Mouse (Mus musculus): Measurements from ENCODE around the gene Rplp1.

Rplp1 gene

GRCm38 (mm10) chr9:61914203-61914916, at the start of gene Rplp1:
Gene Rplp1, minus strand, starts transcription at chr9:61914542.
- peak; percentile 93 for DNase-seq (ENCODE audit: extremely low read depth, insufficient read length, low spot score)

- DNase-seq (ENCODE audit: extremely low read depth, insufficient read length, low spot score): no peak
Measured at GRCm38 (mm10) chr9:61963356-61963755, 49.0 kb upstream of the Rplp1 start.

GRCm38 (mm10) chr9:61961181-61961580, 46.8 kb upstream of the Rplp1 start:
- no peak for DNase-seq (ENCODE audit: extremely low read depth, insufficient read length, low spot score)

GRCm38 (mm10) chr9:61960753-61961152, 46.4 kb upstream of the Rplp1 start:
- no peak for DNase-seq (ENCODE audit: extremely low read depth, insufficient read length, low spot score)

DNA sequence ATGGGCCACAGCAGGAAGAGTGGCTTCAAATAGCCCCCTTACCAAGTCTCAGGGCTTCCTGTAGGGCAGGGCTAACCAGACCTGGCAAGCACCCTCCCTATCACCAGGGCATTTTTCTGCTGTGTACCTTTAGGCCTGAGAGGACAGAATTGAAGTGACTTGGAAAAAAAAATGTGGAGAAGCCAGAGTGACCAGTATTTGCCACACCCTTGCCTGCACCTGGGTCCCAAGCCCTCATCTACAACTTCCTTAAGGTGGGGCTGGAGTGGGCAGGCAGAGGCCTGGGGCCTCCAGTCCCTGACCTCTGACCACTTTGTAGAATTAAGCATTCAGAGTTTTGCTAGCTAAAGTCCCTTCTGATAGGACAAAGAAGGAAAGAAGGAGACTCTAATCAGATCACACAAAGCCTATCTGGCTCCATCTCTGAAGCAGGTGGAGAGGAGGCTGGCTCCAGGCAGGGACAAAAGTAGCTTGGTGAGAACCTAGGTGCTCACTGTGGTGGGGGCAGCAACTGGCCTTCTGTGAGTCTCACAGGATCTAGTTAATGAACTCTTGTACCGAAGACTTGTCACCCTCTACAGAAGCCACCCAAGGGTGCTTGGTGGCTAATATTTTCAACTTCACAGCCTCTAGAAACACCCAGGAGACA, 45.7 kb upstream of the Rplp1 start:
- DNase-seq (ENCODE audit: extremely low read depth, insufficient read length, low spot score): no peak

- DNase-seq (ENCODE audit: extremely low read depth, insufficient read length, low spot score): no peak
Measured at GRCm38 (mm10) chr9:61954707-61955106, 40.4 kb upstream of the Rplp1 start.

DNA sequence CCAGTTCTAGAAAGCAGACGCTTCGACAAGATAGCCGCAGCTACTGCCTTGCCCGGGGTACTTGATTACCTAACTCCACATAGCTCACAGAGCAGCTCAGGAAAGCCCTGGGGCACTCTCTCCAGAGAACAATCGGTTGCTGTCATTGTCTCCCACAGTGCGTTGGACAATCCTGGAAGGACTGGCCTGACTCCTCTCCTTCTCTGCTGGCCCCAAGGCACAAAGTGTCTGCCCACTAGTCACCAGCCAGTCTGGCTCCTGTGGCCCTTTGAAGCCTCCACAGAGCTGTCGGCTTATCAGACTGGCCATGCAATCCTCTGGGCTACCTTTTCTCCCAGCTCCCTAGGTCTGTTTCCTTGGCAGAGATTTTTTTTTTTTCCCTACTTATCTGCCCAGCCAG, 37.9 kb upstream of the Rplp1 start:
- no peak for DNase-seq (ENCODE audit: extremely low read depth, insufficient read length, low spot score)

DNA sequence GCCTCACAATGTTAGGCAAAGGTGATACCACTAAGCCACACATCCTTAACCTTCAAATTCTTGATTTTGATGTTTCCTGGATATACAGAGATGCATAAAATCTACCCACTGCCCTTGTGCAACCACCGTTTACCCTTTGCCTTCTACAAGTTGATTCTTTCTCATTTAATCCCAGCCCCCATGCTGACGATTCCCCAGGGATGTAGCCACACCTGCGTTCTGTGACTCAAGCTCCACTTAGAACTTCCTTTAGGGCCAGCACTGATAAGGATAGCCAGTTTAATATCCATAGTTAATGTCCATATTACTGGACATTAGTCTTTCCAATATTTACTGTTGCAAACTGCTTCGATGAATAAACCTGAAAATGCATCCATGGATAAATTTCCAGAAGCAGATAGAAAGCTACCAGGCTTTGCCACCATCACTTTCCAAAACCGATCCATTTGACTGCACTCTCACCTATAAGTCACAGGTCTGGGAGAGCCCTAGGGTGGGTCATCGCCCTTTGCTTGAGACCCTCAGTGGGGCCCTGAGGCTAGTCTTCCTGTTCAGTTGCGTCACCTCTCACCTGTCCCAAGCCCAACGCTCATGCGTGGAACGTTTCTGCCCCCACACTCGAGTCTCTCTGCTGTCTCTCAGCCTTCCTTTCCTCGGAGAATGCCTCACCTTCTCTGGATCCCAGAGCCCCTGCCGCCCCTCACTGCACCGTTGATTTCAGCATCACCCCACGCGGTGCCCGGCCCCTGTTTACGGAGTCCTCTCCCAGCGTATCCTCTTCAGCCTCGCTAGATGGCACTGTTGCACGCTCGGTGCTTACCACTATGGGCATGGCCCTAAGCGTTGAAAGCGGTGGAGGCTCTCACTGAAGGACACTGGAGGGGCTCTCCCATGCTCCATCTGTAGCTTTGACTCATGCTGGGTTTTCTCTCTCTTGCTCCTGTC, 33.3 kb upstream of the Rplp1 start:
- DNase-seq (ENCODE audit: extremely low read depth, insufficient read length, low spot score): peak; percentile 51

DNA sequence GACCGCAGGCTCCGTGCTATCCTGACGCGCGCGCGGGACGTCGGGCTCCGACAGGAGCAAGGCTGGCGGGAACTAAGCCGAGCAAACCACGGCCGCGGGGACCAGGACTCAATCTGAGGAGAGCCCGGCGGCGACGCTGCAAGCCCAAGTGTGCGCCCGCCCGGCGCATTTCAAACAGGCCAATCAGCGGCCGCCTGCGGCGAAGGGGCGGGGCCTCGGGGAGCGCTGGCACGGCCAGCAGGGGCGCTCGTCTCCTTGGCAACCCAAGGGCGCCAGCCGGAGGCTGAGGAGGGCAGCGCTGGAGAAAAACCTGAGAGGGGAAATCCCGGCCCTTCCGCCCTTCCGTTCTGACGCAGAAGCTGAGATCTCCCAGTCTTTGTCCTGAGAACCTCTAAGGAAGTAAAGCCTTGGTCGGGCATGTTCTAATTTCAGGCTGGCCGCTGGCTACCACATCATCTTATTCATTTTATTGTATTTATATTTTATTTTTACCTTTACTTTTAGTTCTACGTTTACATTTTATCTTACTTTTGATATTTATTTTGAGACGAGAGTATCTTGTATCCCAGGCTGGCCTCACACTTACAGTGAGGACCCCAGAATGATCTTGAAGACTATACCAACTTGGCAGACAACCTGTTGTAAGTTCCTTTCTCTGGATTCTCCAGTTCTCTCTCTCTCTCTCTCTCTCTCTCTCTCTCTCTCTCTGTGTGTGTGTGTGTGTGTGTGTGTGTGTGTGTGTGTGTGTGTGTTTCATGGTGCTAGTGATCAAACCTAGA, 32.5 kb upstream of the Rplp1 start, which contains the start of gene Kif23:
TSS of gene Kif23 (minus strand) at position 152 of the 779 bp plus-strand sequence.
- DNase-seq (ENCODE audit: extremely low read depth, insufficient read length, low spot score): peak; percentile 99

GRCm38 (mm10) chr9:61945973-61946611, 31.8 kb upstream of the Rplp1 start:
- DNase-seq (ENCODE audit: extremely low read depth, insufficient read length, low spot score): no peak

- no peak for DNase-seq (ENCODE audit: extremely low read depth, insufficient read length, low spot score)
Measured at GRCm38 (mm10) chr9:61941054-61941453, 26.7 kb upstream of the Rplp1 start.

GRCm38 (mm10) chr9:61933333-61933732, 19.0 kb upstream of the Rplp1 start:
- DNase-seq (ENCODE audit: extremely low read depth, insufficient read length, low spot score): no peak

- no peak for DNase-seq (ENCODE audit: extremely low read depth, insufficient read length, low spot score)
Measured at GRCm38 (mm10) chr9:61932009-61932408, 17.7 kb upstream of the Rplp1 start.

- DNase-seq (ENCODE audit: extremely low read depth, insufficient read length, low spot score): no peak
Measured at GRCm38 (mm10) chr9:61925086-61925660, 10.8 kb upstream of the Rplp1 start.

- no peak for DNase-seq (ENCODE audit: extremely low read depth, insufficient read length, low spot score)
Measured at GRCm38 (mm10) chr9:61920331-61920730, 6.0 kb upstream of the Rplp1 start.

GRCm38 (mm10) chr9:61919464-61919863, 5.1 kb upstream of the Rplp1 start:
- no peak for DNase-seq (ENCODE audit: extremely low read depth, insufficient read length, low spot score)

GRCm38 (mm10) chr9:61917436-61917835, 3.1 kb upstream of the Rplp1 start:
- DNase-seq (ENCODE audit: extremely low read depth, insufficient read length, low spot score): no peak

DNA sequence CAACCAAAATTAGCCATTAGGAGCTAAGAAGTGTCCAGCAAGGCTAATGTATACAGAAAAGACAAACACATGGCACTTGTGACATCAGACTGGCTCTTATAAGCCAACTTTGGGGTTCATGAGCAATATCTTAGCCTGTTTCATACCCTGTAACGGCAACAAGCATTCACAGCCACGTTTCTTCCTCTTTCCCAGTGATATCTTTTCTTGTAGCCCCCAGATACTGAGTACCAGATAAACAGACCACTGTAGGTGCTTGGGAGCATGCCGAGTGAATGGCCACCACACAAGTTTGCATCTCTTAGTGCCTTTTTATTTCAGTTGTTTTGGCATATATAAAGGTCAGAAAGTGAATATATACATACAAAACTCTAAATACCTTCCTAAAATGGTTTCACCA, 2.6 kb upstream of the Rplp1 start:
- DNase-seq (ENCODE audit: extremely low read depth, insufficient read length, low spot score): no peak

DNA sequence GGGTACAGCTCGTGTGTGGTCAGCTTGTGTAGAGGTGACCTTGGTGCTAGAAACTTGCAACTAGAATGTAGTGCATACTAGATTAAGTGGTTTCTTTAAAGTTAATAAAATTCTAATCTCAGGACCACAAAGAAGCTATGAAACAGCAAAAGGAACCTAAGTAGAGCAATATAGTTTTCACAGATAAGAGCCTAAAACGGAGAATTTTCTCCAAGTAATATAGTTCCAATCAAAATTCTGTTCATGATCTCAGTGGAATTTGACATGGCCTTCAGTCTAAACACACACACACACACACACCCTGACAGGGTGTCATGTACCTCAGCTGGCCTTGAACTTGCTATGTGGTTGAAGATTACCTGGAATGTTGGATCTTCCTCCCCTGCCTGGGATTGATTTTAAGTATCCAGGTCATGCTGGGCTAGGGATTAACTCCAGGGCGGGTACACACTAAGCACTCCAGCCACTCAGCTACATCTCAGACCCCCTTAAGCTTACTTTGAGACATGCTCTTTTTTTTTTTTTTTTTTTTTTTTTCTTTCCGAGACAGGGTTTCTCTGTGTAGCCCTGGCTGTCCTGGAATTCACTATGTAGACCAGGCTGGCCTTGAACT, 1.2 kb upstream of the Rplp1 start:
- DNase-seq (ENCODE audit: extremely low read depth, insufficient read length, low spot score): no peak
